Mouse (Mus musculus) lung, adult 2 months (tissue): Measurements from ENCODE around the gene Foxn1.

Source experiments
- CTCF ChIP-seq: fragments of 200-500 bp; IDR thresholded peaks from 2 replicates; pipeline ENCODE4 v1.5.1; 2011; ENCODE audit warnings: mild to moderate bottlenecking, low read length, control low read depth; ENCODE audit not compliant: insufficient read depth
- POLR2A ChIP-seq: fragments of 200-500 bp; IDR thresholded peaks from 2 replicates; pipeline ENCODE4 v1.6.1; 2011; ENCODE audit warnings: low read depth, mild to moderate bottlenecking, control low read depth, low read length, borderline replicate concordance; ENCODE audit errors: extremely low read depth

DNA sequence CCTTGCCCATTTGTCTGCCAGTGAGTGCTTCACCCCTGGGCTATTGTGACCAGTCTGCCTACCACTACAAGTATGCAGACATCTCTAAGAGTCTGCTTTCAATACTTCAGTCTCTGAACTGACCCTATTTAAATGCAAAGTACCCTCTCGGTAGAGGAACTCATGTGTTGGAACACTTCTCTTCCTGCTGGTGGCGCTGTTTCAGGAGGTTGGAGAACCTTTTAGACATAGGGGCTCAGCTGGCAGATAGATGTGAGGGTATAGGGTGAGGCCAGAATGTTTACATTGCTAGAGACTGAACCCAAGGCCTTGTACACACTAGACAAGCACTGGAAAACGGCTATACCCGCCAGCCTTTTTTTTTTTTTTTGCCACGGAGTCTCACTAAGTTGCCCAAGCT lies 42.0 kb upstream of the Foxn1 start:
- TF ChIP-seq CTCF (no peak), POLR2A (no peak)
